Mouse (Mus musculus) cerebellum, postnatal 14 days (tissue): ENCODE results near the gene Cox6b1.
A peak's percentile ranks its signal among the peaks of the same experiment; 100 is the strongest.

Experiments used
- DNase-seq, 2 experiments: peaks; one replicate each; pipeline ENCODE4 v3.0.0; 2021; ENCODE audit warnings: mixed read lengths in 2 of 2

Cox6b1 gene

DNA sequence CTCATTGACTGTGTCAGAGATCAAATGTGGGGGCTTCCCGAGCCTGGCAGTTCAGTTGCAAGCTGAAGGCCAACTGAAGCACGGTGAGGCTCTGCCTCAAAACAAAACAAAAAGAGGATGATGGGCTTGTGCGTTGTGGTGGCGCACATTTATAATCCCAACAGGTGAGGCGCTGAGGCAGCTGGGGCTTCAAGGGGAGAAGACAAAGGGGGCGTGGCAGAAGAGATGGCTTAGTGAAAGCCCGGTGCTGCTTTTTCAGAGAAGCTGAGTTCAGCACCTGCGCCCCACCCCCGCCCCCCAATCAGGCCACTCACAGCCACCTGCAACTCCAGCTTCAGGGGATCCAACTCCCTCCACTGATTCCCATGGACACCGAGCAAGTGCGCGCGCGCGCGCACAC lies 17.5 kb downstream of the Cox6b1 start:
- DNase-seq, result no peak

DNA sequence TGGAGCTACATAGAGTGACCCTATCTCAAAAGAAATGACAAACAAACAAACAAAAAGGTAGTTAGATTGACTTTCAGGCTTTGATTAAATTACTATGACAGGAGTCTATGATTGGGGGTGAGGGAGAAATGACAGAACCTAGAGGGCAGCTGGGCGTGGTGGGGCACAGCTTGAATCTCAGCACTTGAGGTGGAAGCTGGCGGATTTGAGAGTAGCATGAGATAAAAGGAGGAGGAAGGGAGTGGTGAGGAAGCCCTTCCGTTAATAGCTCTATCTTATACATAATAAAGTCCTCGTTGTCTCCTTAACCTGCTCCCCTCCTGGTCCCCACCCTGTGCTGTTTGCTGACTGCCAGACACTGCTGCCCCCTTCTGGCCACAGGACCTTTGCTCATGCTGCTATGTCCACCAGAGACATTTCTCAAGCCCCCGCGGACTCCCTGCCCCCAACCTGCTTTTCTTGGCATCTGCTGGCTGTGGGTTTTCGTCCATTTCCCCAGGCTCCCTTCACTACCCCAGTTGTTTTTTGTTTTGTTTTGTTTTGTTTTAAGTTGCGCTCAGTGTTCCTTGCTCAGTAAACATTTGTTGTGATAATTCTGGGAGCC lies 18.1 kb downstream of the Cox6b1 start:
- DNase-seq, result peak; percentile 73 to 83

- no peak for DNase-seq
Measured at GRCm38 (mm10) chr7:30604944-30605343, 21.0 kb downstream of the Cox6b1 start.

DNA sequence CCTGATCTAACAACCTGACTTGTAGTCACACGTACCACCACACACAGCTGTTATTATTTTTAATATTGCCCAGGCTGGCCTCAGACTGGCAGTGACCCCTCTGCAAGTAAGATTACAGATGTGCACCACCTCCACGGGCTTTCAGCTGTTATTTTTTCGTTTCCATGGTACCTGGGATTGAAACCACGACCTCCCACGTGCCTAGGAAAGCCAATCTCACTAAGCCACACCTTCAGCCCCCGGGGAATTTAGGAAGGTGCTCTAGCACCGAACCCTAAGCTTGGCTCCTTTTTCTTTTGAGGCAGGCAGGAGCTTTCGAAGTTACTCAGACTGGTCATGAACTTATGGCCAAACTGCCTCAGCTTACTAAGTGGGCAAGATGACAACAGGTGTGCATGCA lies 21.5 kb downstream of the Cox6b1 start:
- no peak for DNase-seq

GRCm38 (mm10) chr7:30602583-30602982 lies 23.4 kb downstream of the Cox6b1 start:
- no peak for DNase-seq

GRCm38 (mm10) chr7:30600651-30601050 lies 25.3 kb downstream of the Cox6b1 start:
- DNase-seq, result peak; percentile 46 to 50

DNA sequence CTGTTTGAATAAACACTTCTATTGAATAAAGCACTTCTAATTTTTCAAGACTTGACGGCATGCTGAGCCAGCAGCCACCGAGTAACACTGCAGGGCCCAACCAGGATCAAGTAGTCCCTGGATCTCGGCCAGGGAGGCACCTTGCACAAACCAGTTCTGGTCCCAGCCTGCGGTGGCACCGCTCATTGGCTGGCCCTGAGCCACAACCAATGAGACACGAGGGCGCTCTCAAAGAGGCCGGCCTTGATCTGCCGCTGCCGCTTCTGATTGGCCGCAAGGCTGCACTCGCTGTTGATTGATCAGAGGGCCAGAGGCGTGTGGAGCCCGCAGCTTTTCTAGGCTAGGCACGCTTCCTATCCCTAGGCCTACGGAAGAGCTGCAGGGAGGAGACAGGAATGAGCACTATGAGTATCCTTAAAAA lies 26.0 kb downstream of the Cox6b1 start:
- DNase-seq, result peak; percentile 98

DNA sequence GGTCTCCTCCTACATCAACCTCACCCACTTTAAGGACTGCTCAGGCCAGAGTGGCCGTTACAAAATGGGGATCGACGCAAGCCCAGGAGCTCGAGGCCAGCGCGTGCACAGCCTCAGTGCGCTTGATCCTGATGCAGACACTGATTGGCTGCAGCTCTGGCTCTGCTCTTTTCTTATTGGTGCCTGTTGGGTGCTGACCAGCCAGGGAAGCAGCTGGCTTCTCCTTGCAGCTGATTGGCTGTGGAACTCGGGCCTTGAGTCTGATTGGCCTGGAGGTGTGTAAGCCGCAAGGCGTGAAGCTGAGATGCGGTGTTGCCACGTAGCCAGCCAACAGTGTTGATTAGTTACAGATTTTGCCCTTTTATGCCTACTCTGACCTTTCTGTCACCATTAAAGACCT lies 27.2 kb downstream of the Cox6b1 start, which contains the start of gene Zbtb32:
Zbtb32 (minus strand) TSS at position 124 of the 400 bp plus-strand sequence.
- no peak for DNase-seq

DNA sequence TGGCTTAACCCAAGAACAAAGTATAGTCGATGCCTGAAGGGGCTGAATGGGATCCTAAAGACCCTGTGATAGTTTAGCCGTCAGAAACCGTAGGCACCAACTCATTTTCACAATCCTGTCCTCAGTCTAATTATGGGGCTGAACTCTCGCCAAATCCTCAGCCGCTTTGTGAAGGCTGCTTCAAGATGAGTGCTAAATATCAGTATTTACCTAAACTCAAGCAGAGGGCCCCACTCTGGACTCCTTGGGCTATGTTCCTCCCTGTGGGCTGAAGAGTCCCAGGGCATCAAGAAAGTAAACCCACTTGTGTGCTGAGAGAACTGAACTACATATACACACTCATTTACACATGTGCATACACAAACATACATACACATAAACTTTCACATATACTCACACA lies 29.1 kb downstream of the Cox6b1 start:
- no peak for DNase-seq

DNA sequence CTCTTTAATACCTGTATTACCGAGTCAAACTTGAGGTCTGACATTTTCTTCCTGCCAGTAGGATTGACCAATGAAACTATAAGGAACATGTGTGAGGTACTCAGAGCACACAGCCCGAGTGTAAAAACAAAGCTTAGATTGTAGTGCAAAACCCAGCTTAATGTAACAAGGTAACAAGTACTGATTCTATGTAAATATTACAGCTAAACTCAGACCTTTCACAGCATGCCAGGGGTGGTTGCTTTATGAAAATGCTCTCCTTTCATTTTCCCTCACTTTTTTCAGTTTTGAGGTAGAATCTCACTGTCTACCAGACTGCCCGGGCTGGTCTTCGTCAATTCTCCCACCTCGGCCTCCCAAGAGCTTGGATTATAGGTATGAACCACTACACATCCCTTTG lies 29.9 kb downstream of the Cox6b1 start:
- DNase-seq, result no peak

DNA sequence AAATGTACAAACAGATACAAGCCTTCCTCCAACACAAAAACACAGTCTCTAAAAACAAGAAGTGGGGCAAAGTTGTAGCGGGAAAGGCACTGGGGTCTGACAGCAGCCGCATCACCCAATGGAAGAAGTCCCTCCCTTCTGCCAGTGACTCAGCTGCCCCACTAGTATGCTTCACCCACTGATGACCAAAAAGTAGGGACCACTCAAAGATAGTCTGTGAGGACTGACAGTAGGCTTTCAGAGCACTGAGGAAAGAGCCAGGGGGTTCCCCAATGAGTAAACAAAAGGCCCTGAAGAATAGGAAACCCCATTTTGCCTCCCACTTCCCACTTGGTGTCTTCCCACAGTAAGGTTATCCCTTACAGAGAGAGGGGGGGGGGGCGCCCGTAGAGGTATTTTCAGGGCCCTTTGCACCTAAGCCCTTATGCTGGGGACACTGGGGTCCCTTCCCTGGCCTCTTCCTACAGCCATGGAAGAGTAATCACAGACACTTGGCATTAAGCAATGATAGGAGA lies 31.4 kb downstream of the Cox6b1 start:
- DNase-seq, result no peak

DNA sequence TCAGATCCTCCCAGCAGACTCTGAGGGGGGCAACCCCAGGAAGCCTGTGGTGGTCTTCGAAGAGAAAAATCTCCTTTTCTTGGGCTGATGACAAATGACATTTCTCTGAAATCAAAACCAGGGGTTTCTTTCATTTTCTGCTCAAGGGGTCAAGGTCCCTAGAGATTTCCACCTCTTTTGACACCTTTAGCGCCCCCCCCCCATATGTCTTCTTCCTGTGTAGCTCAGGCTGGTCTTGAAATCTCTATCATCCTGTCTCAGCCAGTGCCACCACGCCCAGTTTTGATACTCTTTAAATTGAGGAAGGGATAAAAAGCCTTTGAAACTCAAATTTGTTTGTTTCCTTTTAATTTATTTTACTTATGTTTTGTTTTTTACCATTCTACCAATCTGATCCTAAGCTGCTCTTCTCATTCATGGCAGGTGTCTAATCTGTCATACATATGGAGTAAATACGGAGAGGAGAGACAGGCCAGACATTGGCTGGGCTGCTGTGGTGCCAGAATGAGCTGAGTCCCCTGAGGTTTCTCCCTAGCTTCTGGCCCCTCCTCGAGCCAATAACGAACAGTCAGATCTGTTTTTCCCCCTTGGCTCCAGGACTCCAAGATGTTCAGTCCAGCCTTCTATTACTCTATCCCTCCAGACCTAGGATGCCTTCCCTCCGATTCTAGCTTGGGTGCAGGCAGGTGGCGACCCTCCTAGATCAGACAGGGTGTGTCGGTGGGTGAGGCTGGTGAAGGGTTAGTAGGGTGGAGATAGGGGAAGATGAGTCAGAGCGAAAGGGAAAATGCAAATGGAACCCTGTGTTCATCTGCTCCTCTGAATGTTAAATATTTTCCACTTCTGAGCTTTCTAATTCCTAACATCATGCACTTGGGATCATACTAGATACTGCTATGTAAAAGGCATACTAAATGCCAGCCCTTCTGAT lies 32.1 kb downstream of the Cox6b1 start:
- DNase-seq, result peak in 1 of 2 experiments; percentile 4

GRCm38 (mm10) chr7:30592772-30593423 lies 33.1 kb downstream of the Cox6b1 start:
- DNase-seq, result no peak

GRCm38 (mm10) chr7:30591605-30591951 lies 34.4 kb downstream of the Cox6b1 start:
- no peak for DNase-seq

DNA sequence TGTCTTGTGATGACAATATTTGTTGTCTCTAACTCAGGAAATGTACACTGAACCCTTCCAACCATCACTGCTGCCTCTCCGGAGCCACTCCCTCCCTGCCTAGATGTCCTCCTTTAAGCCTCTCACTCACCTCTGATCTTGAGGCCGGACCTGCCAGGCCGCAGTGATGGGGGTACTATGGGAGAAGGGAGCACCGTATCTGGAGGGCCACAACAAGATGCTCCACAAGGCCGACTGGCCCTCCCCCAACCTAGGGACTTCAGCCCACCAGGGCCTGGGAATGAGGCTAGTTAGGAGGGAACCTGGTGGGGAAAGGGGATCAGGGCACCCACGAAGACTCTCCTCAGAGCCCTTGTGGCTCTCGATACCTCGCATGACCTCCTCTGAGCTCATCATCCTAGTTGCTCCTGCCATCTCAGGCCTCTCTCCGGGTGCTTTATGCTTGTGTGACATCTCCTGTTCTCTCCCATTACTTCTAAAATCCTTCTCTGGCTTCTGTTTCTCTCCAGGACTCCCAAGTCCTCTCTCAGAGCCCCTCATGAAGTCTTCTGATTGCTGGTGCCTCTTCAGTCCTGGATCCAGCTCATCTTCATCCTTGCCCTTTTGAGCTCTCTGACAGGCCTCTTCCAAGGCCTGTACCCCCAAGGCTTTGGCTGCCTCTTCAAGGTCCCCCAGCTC lies 34.9 kb downstream of the Cox6b1 start:
- DNase-seq, result no peak

DNA sequence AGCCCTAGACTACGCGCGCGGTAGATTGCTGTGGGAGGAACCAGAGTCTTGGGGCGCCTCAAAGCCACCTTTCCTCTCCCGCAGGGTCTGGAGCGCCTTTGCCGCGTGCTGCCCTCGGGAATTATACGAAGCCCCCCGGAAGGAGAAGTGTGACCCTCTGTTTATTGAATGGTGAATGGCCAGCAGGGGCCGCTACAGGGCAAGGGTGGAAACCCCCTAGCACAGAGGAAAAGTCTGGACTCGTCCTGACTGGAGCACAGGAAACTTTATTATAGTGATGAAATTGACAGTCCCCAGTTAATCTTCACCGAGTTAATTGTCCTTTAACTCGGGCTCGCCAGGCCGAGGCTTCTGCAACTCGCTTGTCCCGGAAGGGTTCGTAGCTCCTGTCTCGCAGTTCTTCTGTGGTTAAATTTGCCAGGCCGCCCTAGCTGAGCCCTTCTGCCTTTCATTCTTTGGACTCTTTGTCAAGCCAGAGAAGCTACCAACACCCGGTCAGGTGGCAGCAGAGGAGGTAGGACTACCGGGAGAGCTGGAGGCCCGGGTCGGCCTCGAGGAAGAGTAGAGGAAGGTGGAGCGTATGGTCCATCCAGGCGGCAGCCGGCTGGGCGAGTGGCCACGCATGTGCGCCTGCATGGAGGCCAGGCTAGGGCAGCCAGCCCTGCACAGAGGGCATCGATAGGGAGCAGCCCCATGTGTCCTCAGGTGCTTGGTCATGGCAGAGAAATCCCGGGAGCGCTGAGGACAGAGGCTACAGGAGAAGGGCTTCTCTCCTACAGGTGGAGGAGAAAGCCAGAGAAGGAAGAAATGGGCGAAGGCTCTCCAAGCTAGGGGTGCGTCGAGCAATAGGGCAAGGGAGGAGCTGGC lies 36.3 kb downstream of the Cox6b1 start:
- DNase-seq, result peak; percentile 92 to 96

DNA sequence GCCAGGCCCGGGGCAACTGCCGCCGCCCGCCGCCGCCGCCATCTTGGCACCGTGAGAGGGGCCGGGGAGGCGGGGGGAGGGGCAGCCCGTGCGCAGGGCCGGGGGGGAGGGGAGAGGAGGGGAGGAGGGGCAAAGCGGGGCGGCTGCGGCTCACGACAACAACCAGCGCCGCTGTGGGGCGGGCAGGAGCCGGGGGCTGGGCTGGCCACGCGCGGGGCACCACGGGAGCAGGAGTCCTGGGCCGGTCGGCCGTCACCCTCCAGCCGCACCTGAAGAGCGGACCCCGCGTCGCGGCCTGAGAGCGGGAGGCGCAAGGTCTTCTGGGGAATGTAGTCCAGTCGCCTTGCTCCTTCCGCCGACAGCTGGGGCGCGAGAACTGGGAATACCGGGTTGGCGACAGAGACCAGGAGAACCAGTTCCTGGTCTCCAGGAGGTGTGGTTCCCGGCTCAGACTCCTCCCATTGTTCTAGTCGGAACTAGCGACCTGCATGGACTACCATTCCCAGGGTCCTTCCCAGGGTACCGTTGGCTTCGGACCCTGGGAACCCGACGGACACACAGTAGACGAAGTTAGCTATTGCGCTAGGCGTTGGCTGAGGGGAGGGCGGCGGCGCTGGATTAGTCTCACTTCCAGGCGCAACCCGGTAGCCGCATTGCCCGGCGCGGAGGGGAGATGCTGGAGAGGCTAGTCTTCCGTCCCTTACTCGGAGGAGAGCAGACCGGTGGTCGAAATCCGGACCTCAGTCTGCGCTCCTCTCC lies 37.1 kb downstream of the Cox6b1 start, which contains the start of gene Kmt2b:
Kmt2b (minus strand) TSS at position 51 of the 759 bp plus-strand sequence.
- peak; percentile 95 to 97 for DNase-seq

- peak; percentile 67 to 74 for DNase-seq
Measured at GRCm38 (mm10) chr7:30587842-30588667, 37.9 kb downstream of the Cox6b1 start.

DNA sequence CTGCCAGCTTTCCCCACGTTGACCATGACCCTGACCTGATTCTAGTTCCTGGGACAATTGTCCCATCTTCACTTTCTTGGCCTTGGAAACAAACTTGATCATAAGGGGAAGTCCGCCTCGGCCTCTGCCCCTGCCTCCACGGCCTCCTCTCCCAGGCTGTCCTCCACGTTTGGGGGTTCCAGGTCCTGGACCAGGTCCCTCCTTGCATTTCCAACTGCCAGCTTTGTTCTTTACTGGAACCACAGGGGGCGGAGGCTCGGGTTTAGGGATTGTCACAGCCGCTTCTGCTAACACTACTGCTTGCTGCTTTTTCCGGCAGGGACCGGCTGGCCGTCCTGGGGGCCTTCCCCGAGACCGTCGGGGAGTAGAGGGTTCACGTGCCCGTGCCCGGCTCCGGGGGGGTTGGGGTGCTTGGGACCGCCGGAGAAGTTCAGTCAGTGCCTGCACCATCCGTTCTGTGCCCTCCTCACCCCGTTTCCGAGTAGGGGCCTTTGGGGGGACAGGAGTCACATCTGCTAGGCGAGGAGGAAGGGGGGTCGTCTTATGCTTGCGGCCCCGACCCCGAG lies 39.4 kb downstream of the Cox6b1 start:
- peak in 1 of 2 experiments; percentile 40 for DNase-seq

- no peak for DNase-seq
Measured at GRCm38 (mm10) chr7:30585170-30585569, 40.8 kb downstream of the Cox6b1 start.
